Mouse (Mus musculus): Measurements from ENCODE around the gene Spg20. TPM values are rescaled to one million over a fixed set of nuclear protein-coding genes. Genes with fewer than 3 reads are reported as not detected.

The Spg20 gene
- polyA plus RNA-seq, 1 experiment from 2014 or later, result 47.3 TPM

- H3K27ac ChIP-seq (ENCODE audit: low read depth, low read length), result no peak overlapping the region
- peaks cover 3% of the 10 kb centered on the region; the same call in 1 of the 2 replicates for H3K4me1 ChIP-seq (ENCODE audit: control insufficient read depth, insufficient read depth, low read length)
- H3K4me3 ChIP-seq (ENCODE audit: low read depth, low read length), result no peak overlapping the region
- H3K27me3 ChIP-seq (ENCODE audit: control insufficient read depth, insufficient read depth, low read length), result no peaks in the 10 kb centered on the region
- WGBS (ENCODE audit: insufficient replicate concordance), result 69% methylated on average over 3 of the region's 3 CpGs
- H3K4me2 ChIP-seq, result no peak overlapping the region
- H3K9ac ChIP-seq (ENCODE audit: low read depth, low read length), result no peak overlapping the region
- no peaks in the 10 kb centered on the region for H3K9me3 ChIP-seq (replicated peaks; ENCODE audit: control insufficient read depth, low read length)
- H3K36me3 ChIP-seq (ENCODE audit: control insufficient read depth, insufficient read depth, low read length), result peaks cover 35% of the 10 kb centered on the region
- ATAC-seq (replicated peaks; ENCODE audit: insufficient number of reproducible peaks, low FRiP score, low TSS enrichment), result no peak
These were observed 10.5 kb downstream of the Spg20 start for GRCm38 (mm10) chr3:55122336-55122870.

GRCm38 (mm10) chr3:55123064-55123463, 11.2 kb downstream of the Spg20 start:
- Histone ChIP-seq H3K36me3 (ENCODE audit: control insufficient read depth, insufficient read depth, low read length) (peaks cover 34% of the 10 kb centered on the region), H3K27ac (ENCODE audit: low read depth, low read length) (no peak overlapping the region), H3K4me3 (ENCODE audit: low read depth, low read length) (no peak overlapping the region), H3K27me3 (ENCODE audit: control insufficient read depth, insufficient read depth, low read length) (no peaks in the 10 kb centered on the region), H3K4me1 (ENCODE audit: control insufficient read depth, insufficient read depth, low read length) (peaks cover 3% of the 10 kb centered on the region; the same call in 1 of the 2 replicates), H3K9me3 (replicated peaks; ENCODE audit: control insufficient read depth, low read length) (no peaks in the 10 kb centered on the region), H3K9ac (ENCODE audit: low read depth, low read length) (no peak overlapping the region), H3K4me2 (no peak overlapping the region)
- 92% methylated on average over 4 of the region's 4 CpGs for whole genome bisulfite sequencing (ENCODE audit: insufficient replicate concordance)
- no peak for ATAC-seq (replicated peaks; ENCODE audit: insufficient number of reproducible peaks, low FRiP score, low TSS enrichment)

- Histone ChIP-seq H3K36me3 (ENCODE audit: control insufficient read depth, insufficient read depth, low read length) (peaks cover 31% of the 10 kb centered on the region), H3K27ac (ENCODE audit: low read depth, low read length) (no peak overlapping the region)
These were observed 17.3 kb downstream of the Spg20 start for GRCm38 (mm10) chr3:55129181-55129692.

GRCm38 (mm10) chr3:55131576-55132233, 19.8 kb downstream of the Spg20 start:
- no peaks in the 10 kb centered on the region for H3K9me3 ChIP-seq (replicated peaks; ENCODE audit: control insufficient read depth, low read length)
- H3K4me1 ChIP-seq (ENCODE audit: control insufficient read depth, insufficient read depth, low read length), result no peaks in the 10 kb centered on the region
- H3K27me3 ChIP-seq (ENCODE audit: control insufficient read depth, insufficient read depth, low read length), result no peaks in the 10 kb centered on the region
- WGBS (ENCODE audit: insufficient replicate concordance), result 85% methylated on average over 6 of the region's 6 CpGs
- peaks cover 31% of the 10 kb centered on the region for H3K36me3 ChIP-seq (ENCODE audit: control insufficient read depth, insufficient read depth, low read length)
- H3K4me2 ChIP-seq, result no peak overlapping the region
- no peak for ATAC-seq (replicated peaks; ENCODE audit: insufficient number of reproducible peaks, low FRiP score, low TSS enrichment)
- H3K27ac ChIP-seq (ENCODE audit: low read depth, low read length), result no peak overlapping the region
- H3K9ac ChIP-seq (ENCODE audit: low read depth, low read length), result no peak overlapping the region
- no peak overlapping the region for H3K4me3 ChIP-seq (ENCODE audit: low read depth, low read length)

More at GRCm38 (mm10) chr3:55129181-55129692, 17.3 kb downstream of the Spg20 start:
- WGBS (ENCODE audit: insufficient replicate concordance), result 77% methylated on average over 4 of the region's 4 CpGs
- Histone ChIP-seq H3K4me1 (ENCODE audit: control insufficient read depth, insufficient read depth, low read length) (no peaks in the 10 kb centered on the region), H3K4me3 (ENCODE audit: low read depth, low read length) (no peak overlapping the region), H3K9ac (ENCODE audit: low read depth, low read length) (no peak overlapping the region), H3K9me3 (replicated peaks; ENCODE audit: control insufficient read depth, low read length) (no peaks in the 10 kb centered on the region), H3K4me2 (no peak overlapping the region), H3K27me3 (ENCODE audit: control insufficient read depth, insufficient read depth, low read length) (no peaks in the 10 kb centered on the region)
- no peak for ATAC-seq (replicated peaks; ENCODE audit: insufficient number of reproducible peaks, low FRiP score, low TSS enrichment)

GRCm38 (mm10) chr3:55137039-55137438, 25.1 kb downstream of the Spg20 start, which contains the start of gene Ccdc169:
Gene Ccdc169 (plus strand): TSS chr3:55137339.
- H3K4me3 ChIP-seq (ENCODE audit: low read depth, low read length), result no peak within 1 kb of the TSS
- H3K27ac ChIP-seq (ENCODE audit: low read depth, low read length), result no peak within 1 kb of the TSS
- H3K9me3 ChIP-seq (replicated peaks; ENCODE audit: control insufficient read depth, low read length), result no peaks in the 10 kb centered on the region
- no peaks in the 10 kb centered on the region for H3K4me1 ChIP-seq (ENCODE audit: control insufficient read depth, insufficient read depth, low read length)
- H3K4me2 ChIP-seq, result no peak within 1 kb of the TSS
- H3K9ac ChIP-seq (ENCODE audit: low read depth, low read length), result no peak within 1 kb of the TSS
- no peak for ATAC-seq (replicated peaks; ENCODE audit: insufficient number of reproducible peaks, low FRiP score, low TSS enrichment)
- H3K36me3 ChIP-seq (ENCODE audit: control insufficient read depth, insufficient read depth, low read length), result peaks cover 13% of the 10 kb centered on the region; the same call in 1 of the 2 replicates
- H3K27me3 ChIP-seq (ENCODE audit: control insufficient read depth, insufficient read depth, low read length), result no peaks in the 10 kb centered on the region

GRCm38 (mm10) chr3:55139837-55140236, 27.9 kb downstream of the Spg20 start:
- H3K36me3 ChIP-seq (ENCODE audit: control insufficient read depth, insufficient read depth, low read length), result peaks cover 4% of the 10 kb centered on the region; the same call in 1 of the 2 replicates
- H3K9ac ChIP-seq (ENCODE audit: low read depth, low read length), result no peak overlapping the region
- H3K4me1 ChIP-seq (ENCODE audit: control insufficient read depth, insufficient read depth, low read length), result no peaks in the 10 kb centered on the region
- H3K9me3 ChIP-seq (replicated peaks; ENCODE audit: control insufficient read depth, low read length), result no peaks in the 10 kb centered on the region
- H3K4me3 ChIP-seq (ENCODE audit: low read depth, low read length), result no peak overlapping the region
- ATAC-seq (replicated peaks; ENCODE audit: insufficient number of reproducible peaks, low FRiP score, low TSS enrichment), result no peak
- H3K27ac ChIP-seq (ENCODE audit: low read depth, low read length), result no peak overlapping the region
- WGBS (ENCODE audit: insufficient replicate concordance), result 88% methylated on average over 12 of the region's 12 CpGs
- H3K27me3 ChIP-seq (ENCODE audit: control insufficient read depth, insufficient read depth, low read length), result no peaks in the 10 kb centered on the region
- H3K4me2 ChIP-seq, result no peak overlapping the region

- H3K4me3 ChIP-seq (ENCODE audit: low read depth, low read length), result no peak overlapping the region
- H3K4me2 ChIP-seq, result no peak overlapping the region
- H3K36me3 ChIP-seq (ENCODE audit: control insufficient read depth, insufficient read depth, low read length), result peaks cover 2% of the 10 kb centered on the region; the same call in 1 of the 2 replicates
- no peak overlapping the region for H3K9ac ChIP-seq (ENCODE audit: low read depth, low read length)
- no peak overlapping the region for H3K27ac ChIP-seq (ENCODE audit: low read depth, low read length)
- ATAC-seq (replicated peaks; ENCODE audit: insufficient number of reproducible peaks, low FRiP score, low TSS enrichment), result no peak
- no peaks in the 10 kb centered on the region for H3K4me1 ChIP-seq (ENCODE audit: control insufficient read depth, insufficient read depth, low read length)
- no peaks in the 10 kb centered on the region for H3K27me3 ChIP-seq (ENCODE audit: control insufficient read depth, insufficient read depth, low read length)
- H3K9me3 ChIP-seq (replicated peaks; ENCODE audit: control insufficient read depth, low read length), result no peaks in the 10 kb centered on the region
- 85% methylated on average over 2 of the region's 2 CpGs for WGBS (ENCODE audit: insufficient replicate concordance)
These were observed 29.5 kb downstream of the Spg20 start for GRCm38 (mm10) chr3:55141401-55141800.

- Histone ChIP-seq H3K27me3 (ENCODE audit: control insufficient read depth, insufficient read depth, low read length) (no peaks in the 10 kb centered on the region), H3K36me3 (ENCODE audit: control insufficient read depth, insufficient read depth, low read length) (no peaks in the 10 kb centered on the region), H3K4me3 (ENCODE audit: low read depth, low read length) (no peak overlapping the region), H3K9ac (ENCODE audit: low read depth, low read length) (no peak overlapping the region), H3K4me2 (no peak overlapping the region), H3K27ac (ENCODE audit: low read depth, low read length) (no peak overlapping the region), H3K4me1 (ENCODE audit: control insufficient read depth, insufficient read depth, low read length) (no peaks in the 10 kb centered on the region), H3K9me3 (replicated peaks; ENCODE audit: control insufficient read depth, low read length) (no peaks in the 10 kb centered on the region)
- WGBS (ENCODE audit: insufficient replicate concordance), result 82% methylated on average over 4 of the region's 4 CpGs
- ATAC-seq (replicated peaks; ENCODE audit: insufficient number of reproducible peaks, low FRiP score, low TSS enrichment), result no peak
These were observed 33.0 kb downstream of the Spg20 start for GRCm38 (mm10) chr3:55144916-55145315.

GRCm38 (mm10) chr3:55146441-55146840, 34.5 kb downstream of the Spg20 start:
- no peak overlapping the region for H3K9ac ChIP-seq (ENCODE audit: low read depth, low read length)
- ATAC-seq (replicated peaks; ENCODE audit: insufficient number of reproducible peaks, low FRiP score, low TSS enrichment), result no peak
- 74% methylated on average over 6 of the region's 6 CpGs for WGBS (ENCODE audit: insufficient replicate concordance)

More at GRCm38 (mm10) chr3:55146441-55146840, 34.5 kb downstream of the Spg20 start:
- no peaks in the 10 kb centered on the region for H3K36me3 ChIP-seq (ENCODE audit: control insufficient read depth, insufficient read depth, low read length)
- H3K27me3 ChIP-seq (ENCODE audit: control insufficient read depth, insufficient read depth, low read length), result no peaks in the 10 kb centered on the region
- H3K4me3 ChIP-seq (ENCODE audit: low read depth, low read length), result no peak overlapping the region
- H3K27ac ChIP-seq (ENCODE audit: low read depth, low read length), result no peak overlapping the region
- H3K4me2 ChIP-seq, result no peak overlapping the region
- H3K4me1 ChIP-seq (ENCODE audit: control insufficient read depth, insufficient read depth, low read length), result no peaks in the 10 kb centered on the region
- H3K9me3 ChIP-seq (replicated peaks; ENCODE audit: control insufficient read depth, low read length), result no peaks in the 10 kb centered on the region
